Mouse (Mus musculus) gastrocnemius, adult 8-10 months (tissue): ENCODE data around the gene Smarcb1. TPM values are rescaled to one million over a fixed set of nuclear protein-coding genes. Genes with fewer than 3 reads are reported as not detected.
A peak's percentile ranks its signal among the peaks of the same experiment; 100 is the strongest.

Source experiments
- DNase-seq, 2 experiments: peaks; one replicate each; pipeline ENCODE4 v3.0.0; 2022; ENCODE audit warnings: low spot score in 2 of 2
- total RNA-seq, 4 experiments: library from RNA; stranded (reverse); gene quantifications; 2 replicates each; pipeline ENCODE4 v1.2.4; 2022

Gene Smarcb1
- total RNA-seq, 4 experiments from 2014 or later, result 11.0 to 16.7 (median 11.5) TPM

DNA sequence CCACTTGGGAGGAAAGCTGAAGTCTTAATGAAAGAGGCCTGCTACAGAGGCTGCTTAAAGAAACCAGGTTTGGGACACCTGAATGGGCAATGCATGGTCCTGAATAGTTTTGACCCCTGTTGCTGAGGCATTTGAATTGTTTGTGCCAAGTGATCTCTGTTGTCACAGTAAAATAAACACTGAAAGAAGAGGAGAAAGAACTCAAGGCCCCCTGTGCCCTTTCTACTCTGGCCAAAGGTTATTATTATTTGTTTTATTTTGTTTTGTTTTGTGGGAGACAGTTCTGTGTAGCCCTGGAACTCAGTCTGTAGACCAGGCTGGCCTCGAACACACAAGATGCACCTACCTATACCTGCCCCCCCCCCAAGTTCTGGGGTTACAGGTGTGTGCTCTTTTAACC lies 13.6 kb upstream of the Smarcb1 start:
- DNase-seq, result no peak

GRCm38 (mm10) chr10:75932891-75933290 lies 11.5 kb upstream of the Smarcb1 start, which contains the start of gene Chchd10:
TSS of gene Chchd10 (plus strand) at chr10:75933130.
- no peak for DNase-seq

DNA sequence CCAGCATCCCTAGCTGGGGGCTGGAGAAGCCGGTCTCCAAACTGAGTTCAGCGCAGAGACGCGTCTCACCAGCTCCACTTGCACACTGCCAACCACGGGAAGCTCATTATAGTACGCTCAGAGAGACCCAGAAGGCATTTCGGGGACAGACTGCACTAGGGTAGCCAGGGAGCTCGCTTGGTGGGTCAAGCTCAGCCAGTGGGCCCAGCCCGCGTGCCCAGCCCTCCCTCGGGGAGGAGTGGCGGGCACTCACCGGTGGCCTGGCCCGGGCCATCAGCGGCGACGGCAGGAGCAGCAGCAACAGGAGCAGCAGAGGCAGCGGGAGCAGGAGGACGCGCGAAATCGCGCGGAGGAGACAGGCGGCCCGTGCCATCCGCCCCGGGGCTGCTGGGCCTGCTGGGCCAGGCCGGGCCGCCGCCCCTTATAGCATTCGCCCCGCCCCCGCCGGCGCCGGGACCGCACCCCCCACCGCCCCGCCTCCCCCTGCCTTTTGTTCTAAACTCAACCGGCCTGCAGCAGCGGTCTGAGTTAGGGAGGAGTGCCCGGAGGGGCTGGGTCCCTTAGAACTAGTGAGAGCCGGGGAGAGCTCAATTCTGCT lies 10.8 kb upstream of the Smarcb1 start:
- no peak for DNase-seq

DNA sequence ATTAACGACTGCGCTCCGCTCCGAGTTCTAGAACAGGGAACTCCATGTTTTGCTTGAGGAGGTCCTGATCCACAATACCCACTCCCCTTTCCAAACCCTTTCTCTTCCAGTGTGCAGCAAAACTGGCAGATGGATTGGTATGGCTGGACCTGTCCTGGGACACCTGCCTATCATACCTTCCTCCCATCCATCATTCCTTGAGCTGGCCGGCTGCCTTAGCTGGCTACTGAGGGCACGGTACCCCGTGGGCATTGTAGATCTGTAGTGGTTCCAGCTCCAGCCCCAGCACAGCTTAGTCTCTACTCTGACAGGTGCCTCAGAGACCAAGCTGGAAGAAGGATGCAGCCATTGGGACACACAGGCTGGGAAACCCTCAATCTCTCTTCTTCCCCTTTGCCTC lies 9.9 kb upstream of the Smarcb1 start:
- DNase-seq, result no peak

DNA sequence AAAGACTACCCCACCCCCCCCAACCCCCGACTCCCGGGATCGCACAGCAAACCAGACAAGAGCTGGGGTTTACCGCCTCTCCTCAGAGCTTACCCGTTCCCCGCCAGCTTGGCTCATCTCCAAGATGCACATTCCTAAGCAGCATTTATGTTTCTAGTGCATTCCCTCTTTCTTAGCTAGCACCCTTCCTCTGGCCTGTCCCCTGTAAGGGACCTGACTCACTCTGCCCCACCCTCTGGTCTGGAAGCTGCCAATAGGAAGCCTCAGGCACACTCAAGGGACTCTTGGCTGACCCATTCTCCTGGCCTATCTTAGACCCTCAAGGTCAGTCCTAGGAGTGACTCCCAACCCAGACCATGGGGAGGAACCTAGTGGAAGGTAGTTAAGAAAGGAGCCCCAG lies 8.9 kb upstream of the Smarcb1 start:
- no peak for DNase-seq

GRCm38 (mm10) chr10:75926396-75926795 lies 5.0 kb upstream of the Smarcb1 start:
- no peak for DNase-seq

GRCm38 (mm10) chr10:75924324-75924723 lies 2.9 kb upstream of the Smarcb1 start:
- DNase-seq, result no peak

DNA sequence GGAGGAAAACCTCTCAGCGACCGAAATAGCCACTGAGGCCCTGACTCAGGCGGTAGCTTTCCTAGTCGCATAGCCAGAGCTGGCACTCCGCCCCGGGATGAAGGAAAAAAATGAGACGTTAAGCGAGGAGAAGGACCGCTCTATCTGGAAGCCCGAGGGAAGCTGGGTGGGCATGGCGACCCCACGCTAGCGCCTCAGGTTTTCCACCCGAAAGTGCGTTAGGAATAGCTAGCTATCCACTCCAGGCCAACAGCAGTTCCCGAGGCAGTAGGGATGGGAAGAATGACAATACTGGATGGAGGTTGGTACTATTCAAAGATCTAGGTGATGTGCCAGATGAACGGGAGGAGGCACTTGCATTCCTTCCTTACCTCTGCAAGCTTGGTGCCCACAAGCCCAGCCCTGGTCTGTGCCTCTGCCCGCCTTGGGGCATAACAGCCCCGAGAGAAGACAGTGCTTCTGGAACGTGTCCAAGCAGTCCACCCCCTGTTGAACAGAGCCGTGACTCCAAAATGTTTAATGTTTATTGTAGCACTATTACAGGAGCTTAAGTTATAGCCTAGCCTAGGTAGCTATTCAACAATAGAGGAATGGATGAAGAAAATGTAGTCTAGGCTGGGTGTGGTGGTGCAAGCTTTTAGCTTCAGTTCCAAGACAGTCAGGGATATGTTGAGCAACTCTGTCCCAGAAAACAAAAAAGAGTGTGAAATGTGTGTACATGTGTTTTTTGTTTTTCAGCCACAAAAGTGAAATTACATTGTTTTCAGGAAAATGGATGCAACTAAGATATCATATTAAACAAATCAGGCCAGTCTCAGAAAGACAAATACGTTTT lies 526 bp upstream of the Smarcb1 start:
- DNase-seq, result no peak

DNA sequence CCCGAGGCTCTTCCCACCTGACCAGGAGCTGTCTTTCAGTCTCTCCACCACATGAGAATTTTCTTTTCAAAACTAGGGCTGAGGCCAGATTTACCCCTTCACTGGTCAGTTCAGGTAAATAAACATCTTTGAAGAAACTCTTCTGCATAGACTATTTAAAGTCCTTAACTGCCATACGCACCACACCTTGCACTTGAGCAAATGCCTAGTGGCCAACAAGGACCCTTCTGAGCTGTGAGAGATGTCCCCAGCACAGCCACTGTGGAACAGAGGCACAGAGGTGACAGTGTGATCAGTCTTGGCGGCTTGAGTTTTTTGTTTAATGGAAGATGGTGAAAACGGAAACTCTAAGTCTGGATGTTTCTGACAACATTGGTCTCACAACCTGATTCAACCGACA lies 2.4 kb downstream of the Smarcb1 start:
- DNase-seq, result no peak

DNA sequence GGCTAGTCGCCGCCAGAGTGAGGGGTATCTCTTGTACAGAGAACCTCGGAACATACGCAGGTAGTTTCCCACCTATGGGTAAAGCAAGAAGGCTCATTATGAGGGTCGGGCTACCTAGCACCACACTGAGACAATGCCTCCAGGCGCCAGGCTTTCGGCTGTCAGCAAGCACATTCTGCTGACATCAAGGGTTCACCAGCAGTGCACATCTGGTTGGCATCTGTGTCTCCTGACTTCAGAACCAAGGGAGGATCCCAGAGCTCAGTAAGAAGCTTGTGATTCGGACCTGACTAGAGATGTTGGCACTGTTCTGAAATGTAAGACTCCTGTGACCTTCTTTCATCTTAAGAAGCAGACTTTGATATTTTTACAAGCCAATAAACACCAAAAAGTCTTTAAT lies 4.6 kb downstream of the Smarcb1 start:
- DNase-seq, result no peak

- no peak for DNase-seq
Observed at GRCm38 (mm10) chr10:75915557-75915956, 5.9 kb downstream of the Smarcb1 start.

- no peak for DNase-seq
Observed at GRCm38 (mm10) chr10:75913013-75913589, 8.3 kb downstream of the Smarcb1 start.

DNA sequence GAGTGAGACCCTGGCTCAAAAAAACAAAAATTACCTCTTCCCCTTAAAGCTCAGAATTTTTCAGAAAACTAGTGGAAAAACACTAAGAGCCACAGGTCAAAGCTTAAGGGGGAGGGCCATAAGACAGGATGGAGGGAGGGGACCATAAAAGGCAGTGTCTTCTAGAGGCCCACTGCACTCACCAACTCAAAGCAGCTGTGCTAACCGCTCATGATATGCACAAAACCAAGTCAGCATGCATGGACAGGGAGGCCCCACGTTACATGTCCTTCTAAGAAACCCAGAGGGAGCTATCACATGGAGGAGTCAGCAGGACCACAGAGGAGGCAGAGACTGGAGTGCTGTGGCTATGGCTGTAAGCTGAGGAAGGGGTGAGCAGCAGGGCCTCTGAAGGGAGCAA lies 10.7 kb downstream of the Smarcb1 start:
- DNase-seq, result no peak

- no peak for DNase-seq
Observed at GRCm38 (mm10) chr10:75906882-75907281, 14.5 kb downstream of the Smarcb1 start.

- DNase-seq, result no peak
Observed at GRCm38 (mm10) chr10:75904391-75904790, 17.0 kb downstream of the Smarcb1 start.

DNA sequence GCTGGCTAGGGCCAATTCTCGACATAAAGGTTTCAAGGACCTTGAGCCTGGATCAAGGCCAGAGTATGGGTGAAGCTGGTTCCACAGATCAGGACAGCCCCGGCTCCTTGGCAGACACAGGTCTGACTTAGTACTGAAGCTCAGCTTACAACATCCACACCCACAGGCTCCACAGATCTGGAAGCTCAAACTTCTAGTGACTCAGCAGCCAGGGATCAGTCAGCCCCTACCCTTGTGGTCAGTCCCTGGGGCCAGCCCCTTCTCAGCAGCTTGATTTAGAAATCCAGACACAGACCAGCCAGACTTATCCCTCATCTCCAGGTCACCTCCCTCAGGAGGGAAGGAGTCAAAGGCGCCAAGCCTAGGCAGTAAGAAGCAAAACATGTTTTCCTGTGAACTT lies 22.6 kb downstream of the Smarcb1 start:
- peak; percentile 77 to 85 for DNase-seq

GRCm38 (mm10) chr10:75898039-75898564 lies 23.3 kb downstream of the Smarcb1 start:
- no peak for DNase-seq

- peak; percentile 74 to 75 for DNase-seq
Observed at GRCm38 (mm10) chr10:75897373-75897772, 24.0 kb downstream of the Smarcb1 start.

GRCm38 (mm10) chr10:75896208-75896607 lies 25.2 kb downstream of the Smarcb1 start:
- no peak for DNase-seq

DNA sequence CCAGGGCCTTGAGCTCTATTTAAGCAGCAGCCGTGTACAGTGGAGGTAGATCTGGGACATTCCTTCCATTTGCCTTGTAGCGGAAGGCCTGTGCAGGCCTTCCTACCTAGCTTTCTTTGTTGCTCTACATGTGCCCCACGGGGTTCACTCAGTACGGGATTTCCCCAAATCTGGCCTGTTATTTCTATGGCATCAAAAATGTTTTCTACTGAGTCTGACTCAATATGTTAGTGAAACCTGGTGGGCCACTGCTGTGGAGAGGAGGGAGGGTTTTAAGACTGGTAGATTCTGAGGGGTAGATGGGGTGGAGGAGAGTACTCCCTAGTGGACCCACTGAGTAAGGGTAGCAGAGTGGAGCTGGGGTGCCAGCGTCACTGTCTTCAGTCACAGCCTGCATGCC lies 25.7 kb downstream of the Smarcb1 start:
- DNase-seq, result no peak

DNA sequence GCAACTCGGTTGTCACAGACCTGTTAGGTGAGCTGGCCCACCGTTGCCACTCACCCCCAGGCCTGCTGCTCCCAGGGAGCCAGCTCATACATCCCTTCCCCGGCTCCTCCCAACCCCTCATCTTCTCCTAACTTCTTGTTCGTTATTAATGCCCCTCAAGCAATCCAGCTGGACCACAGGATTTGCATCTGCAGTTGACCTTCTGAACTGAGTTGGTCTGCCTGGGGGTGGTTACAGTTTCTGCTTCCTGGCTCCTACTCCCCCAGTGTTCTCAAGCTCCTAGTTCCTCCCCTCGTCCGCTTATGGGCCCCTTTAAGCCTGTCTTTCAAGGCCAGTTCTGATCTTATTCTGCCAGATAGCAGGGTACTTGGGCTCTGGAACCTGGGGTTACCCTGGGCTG lies 26.8 kb downstream of the Smarcb1 start:
- no peak for DNase-seq

GRCm38 (mm10) chr10:75893089-75893750 lies 28.2 kb downstream of the Smarcb1 start, which contains the start of gene Derl3:
TSS of gene Derl3 (plus strand) at chr10:75893413.
- peak; percentile 83 to 86 for DNase-seq
